Mouse (Mus musculus): ENCODE measurements around the gene Elavl1. TPM values are rescaled to one million over a fixed set of nuclear protein-coding genes. Genes with fewer than 3 reads are reported as not detected.

The Elavl1 gene
- polyA plus RNA-seq, 1 experiment from 2014 or later: 354 TPM

DNA sequence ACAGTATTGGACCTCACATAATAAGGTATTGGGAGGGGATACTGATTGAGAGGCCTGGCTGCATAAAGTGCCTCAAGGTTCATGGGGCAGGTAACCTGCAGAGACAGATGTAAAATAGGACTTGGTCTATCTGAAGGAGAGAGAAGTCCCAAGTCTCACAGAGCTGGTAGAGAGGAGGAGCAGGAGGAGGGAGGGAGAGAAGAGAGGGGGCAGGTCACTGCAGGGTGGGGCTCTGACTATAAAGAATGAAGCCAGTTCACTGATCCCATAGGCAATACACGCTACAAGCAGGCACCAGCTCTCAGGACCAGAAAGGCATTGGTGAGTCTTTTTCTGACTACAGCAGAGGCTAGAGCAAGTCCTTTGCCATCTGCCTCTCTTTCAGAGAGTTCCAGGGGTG is 24.1 kb upstream of the Elavl1 start:
- Histone ChIP-seq H3K4me3 (no peak overlapping the region), H3K9me3 (no peaks in the 10 kb centered on the region), H3K36me3 (replicated peaks) (no peaks in the 10 kb centered on the region), H3K4me1 (peaks cover 3% of the 10 kb centered on the region; the same call in 1 of the 2 replicates), H3K27ac (no peak overlapping the region), H3K27me3 (ENCODE audit: poor library complexity, severe bottlenecking) (no peaks in the 10 kb centered on the region)
- no peak for DNase-seq (ENCODE audit: extremely low spot score, low spot score)
- 65% methylated on average over 1 of the region's 1 CpGs for WGBS

DNA sequence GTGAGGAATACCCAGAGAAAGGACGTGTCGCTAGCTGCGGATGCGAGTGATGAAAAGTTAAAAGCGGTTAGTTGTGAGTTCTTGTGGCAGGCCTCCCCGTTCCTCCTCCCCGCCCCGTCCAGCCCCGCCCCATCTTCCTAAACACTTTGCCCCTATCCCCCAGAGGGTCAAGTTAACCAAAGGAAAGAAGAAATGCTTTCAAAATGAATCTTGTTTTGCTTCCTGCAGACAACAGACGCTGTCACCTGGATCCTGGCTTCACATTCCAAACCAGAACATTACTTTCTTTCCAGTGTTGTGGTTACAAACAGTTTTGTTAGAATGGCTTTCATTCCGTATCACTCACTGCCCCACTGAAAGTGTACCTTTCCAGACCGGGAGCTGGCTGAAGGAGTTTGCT is 23.1 kb upstream of the Elavl1 start:
- Histone ChIP-seq H3K36me3 (replicated peaks) (no peaks in the 10 kb centered on the region), H3K9me3 (no peaks in the 10 kb centered on the region), H3K4me3 (no peak overlapping the region), H3K27me3 (ENCODE audit: poor library complexity, severe bottlenecking) (no peaks in the 10 kb centered on the region), H3K27ac (no peak overlapping the region), H3K4me1 (peaks cover 3% of the 10 kb centered on the region; the same call in 1 of the 2 replicates)
- 43% methylated on average over 12 of the region's 12 CpGs for WGBS
- no peak for DNase-seq (ENCODE audit: extremely low spot score, low spot score)

DNA sequence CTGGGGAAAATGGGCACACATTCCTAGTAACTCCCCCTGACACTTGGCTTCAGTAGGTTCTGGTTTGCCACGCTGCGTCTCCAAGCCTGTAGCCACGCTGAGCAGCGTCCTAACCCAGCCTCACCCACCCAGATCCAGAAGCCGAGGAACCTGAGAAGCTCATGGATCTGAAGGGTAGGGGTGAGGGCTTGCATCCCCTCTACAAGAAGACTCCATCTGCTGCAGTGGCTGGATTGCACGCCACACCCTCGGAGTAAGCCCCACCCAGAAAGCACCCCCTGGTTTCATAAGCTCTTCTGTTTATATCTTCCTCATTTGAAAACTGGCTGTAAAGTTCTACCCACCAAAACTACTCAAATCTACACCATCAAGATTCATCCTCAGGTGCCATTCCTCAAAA is 22.4 kb upstream of the Elavl1 start:
- 66% methylated on average over 7 of the region's 7 CpGs for WGBS

DNA sequence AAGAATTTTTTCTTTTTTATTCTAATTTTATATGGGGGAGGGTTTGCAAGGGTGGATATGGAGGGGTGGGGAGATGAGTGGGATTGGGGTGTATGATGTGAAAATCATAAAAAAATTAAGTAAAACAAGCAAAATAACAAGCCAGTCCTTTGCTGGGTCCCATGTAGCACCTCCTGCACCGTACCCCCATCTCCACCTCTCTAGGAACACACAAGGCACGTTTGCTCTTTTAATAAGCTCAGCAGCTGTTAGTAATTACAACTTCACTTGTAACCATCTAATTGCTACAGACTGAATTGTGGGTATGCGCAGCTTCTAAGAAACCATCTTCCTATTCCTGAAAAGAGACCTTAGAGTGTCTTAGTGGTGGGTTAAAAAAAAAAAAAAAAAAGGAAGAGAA is 15.0 kb upstream of the Elavl1 start:
- Histone ChIP-seq H3K36me3 (replicated peaks) (peaks cover 49% of the 10 kb centered on the region), H3K27me3 (ENCODE audit: poor library complexity, severe bottlenecking) (no peaks in the 10 kb centered on the region), H3K27ac (no peak overlapping the region), H3K4me3 (no peak overlapping the region), H3K4me1 (no peaks in the 10 kb centered on the region), H3K9me3 (no peaks in the 10 kb centered on the region)
- DNase-seq (ENCODE audit: extremely low spot score, low spot score): no peak
- 85% methylated on average over 3 of the region's 3 CpGs for WGBS

More for the DNA sequence above, 22.4 kb upstream of the Elavl1 start:
- no peak overlapping the region for H3K4me3 ChIP-seq
- no peaks in the 10 kb centered on the region for H3K36me3 ChIP-seq (replicated peaks)
- H3K4me1 ChIP-seq: peaks cover 3% of the 10 kb centered on the region; the same call in 1 of the 2 replicates
- H3K27ac ChIP-seq: no peak overlapping the region
- no peak for DNase-seq (ENCODE audit: extremely low spot score, low spot score)
- no peaks in the 10 kb centered on the region for H3K27me3 ChIP-seq (ENCODE audit: poor library complexity, severe bottlenecking)
- no peaks in the 10 kb centered on the region for H3K9me3 ChIP-seq

DNA sequence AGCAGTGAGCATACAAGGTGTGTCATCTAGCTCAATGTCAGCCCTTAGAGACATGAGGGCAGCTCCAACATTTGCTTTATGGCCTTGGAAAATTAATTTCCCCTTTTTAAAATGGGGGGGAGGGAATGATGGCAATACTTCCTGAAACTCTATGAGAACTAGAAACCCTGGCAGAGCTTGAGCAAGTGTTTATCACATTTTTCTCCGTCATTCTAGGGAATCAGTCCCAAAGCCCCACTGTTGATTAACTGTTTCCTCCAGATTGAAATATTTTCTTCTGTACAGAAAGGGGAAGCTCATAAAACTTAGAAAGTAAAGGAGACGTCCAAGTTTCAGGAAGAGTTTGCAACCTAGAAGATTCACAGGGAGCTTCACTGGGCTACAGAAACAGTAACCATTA is 10.5 kb upstream of the Elavl1 start:
- no peaks in the 10 kb centered on the region for H3K4me1 ChIP-seq
- no peak for DNase-seq (ENCODE audit: extremely low spot score, low spot score)
- no peaks in the 10 kb centered on the region for H3K9me3 ChIP-seq
- H3K27ac ChIP-seq: no peak overlapping the region
- no peak overlapping the region for H3K4me3 ChIP-seq
- H3K27me3 ChIP-seq (ENCODE audit: poor library complexity, severe bottlenecking): no peaks in the 10 kb centered on the region
- 92% methylated on average over 2 of the region's 2 CpGs for WGBS
- H3K36me3 ChIP-seq (replicated peaks): peaks cover 90% of the 10 kb centered on the region

DNA sequence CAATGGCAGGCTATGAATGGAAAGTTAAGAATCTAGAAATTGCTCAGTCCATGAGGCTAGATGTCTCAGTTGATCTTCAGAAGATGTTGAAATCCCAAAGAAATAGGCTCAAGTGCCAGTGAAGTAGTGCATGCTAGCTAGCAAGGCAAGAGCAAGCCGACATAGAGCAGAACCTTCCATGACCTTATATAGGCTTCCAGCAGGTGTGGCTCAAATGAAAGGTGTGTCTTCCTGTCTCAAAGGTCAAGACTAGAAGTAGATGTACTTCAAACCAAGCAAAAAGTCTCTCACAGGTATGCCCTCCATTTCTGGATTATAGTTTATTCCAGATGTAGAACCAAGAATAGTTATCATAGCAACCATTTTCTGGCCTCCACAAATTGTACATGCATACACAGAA is 8.8 kb upstream of the Elavl1 start:
- H3K36me3 ChIP-seq (replicated peaks): peaks cover 98% of the 10 kb centered on the region
- WGBS: 93% methylated on average over 1 of the region's 1 CpGs
- H3K9me3 ChIP-seq: no peaks in the 10 kb centered on the region
- no peak overlapping the region for H3K27ac ChIP-seq
- no peak overlapping the region for H3K4me3 ChIP-seq
- DNase-seq (ENCODE audit: extremely low spot score, low spot score): no peak
- no peaks in the 10 kb centered on the region for H3K4me1 ChIP-seq
- no peaks in the 10 kb centered on the region for H3K27me3 ChIP-seq (ENCODE audit: poor library complexity, severe bottlenecking)

DNA sequence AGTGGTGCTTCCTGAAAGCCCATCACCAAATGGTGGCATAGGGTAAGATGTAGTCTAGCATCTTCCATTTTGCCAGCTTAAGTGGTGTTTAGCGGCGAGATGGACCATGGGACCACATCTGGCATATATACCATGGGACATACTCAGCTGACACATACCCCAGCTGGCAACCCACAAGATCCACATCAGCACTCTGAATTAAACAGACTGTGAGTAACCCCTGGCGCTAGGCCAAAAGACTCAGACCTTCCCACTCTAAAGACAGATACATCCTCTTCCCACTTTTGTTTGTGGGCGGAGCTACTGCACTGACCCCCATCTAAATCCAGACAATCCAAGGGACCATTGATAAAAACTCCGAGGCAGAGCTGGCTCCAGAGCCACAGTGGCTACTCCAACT is 3.8 kb upstream of the Elavl1 start:
- H3K36me3 ChIP-seq (replicated peaks): peaks cover 76% of the 10 kb centered on the region

DNA sequence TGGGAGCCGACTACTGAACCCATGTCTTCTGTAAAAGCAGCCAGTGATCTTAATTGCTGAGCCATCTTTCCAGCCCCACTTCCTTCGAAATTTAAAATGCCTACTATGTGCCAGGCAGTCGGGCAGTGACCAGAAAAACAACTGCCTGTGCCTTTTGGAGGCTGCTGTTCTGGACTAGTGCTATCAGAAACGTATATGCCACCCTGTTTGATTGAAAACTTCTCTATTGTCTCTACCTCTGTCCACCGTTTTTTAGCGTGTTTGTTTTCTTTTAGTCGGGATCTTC is 481 bp upstream of the Elavl1 start:
- 56% methylated on average over 7 of the region's 7 CpGs for WGBS
- Histone ChIP-seq H3K36me3 (replicated peaks) (peaks cover 69% of the 10 kb centered on the region), H3K4me3 (peak overlapping the region; percentile 97), H3K4me1 (peaks cover 34% of the 10 kb centered on the region), H3K27ac (peak overlapping the region; percentile 99), H3K9me3 (no peaks in the 10 kb centered on the region), H3K27me3 (ENCODE audit: poor library complexity, severe bottlenecking) (no peaks in the 10 kb centered on the region)
- DNase-seq (ENCODE audit: extremely low spot score, low spot score): no peak

More for the DNA sequence above, 3.8 kb upstream of the Elavl1 start:
- Histone ChIP-seq H3K27me3 (ENCODE audit: poor library complexity, severe bottlenecking) (no peaks in the 10 kb centered on the region), H3K4me1 (peaks cover 13% of the 10 kb centered on the region), H3K4me3 (no peak overlapping the region), H3K27ac (no peak overlapping the region), H3K9me3 (no peaks in the 10 kb centered on the region)
- 92% methylated on average over 5 of the region's 5 CpGs for WGBS
- DNase-seq (ENCODE audit: extremely low spot score, low spot score): no peak

DNA sequence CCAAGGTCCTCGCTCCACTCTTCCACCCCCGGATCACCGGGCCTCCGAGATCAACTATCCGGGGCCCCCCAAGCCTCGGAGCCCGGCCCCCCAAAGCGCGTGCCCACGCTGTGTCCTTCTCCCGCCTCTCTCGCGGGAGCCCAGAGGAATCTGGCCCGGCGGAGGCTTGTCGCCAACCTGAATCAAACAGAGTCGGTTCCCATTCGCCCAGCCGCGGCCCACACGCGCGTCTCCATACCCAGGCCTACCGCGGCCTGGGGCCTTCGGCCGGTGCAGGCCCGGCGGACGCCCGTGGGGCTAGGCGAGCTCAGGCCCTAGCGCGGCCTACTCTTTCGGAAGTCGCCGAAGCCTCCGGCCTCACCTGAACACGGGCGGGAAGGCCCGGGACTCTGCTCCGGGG is 688 bp downstream of the Elavl1 start:
- H3K27me3 ChIP-seq (ENCODE audit: poor library complexity, severe bottlenecking): no peaks in the 10 kb centered on the region
- H3K36me3 ChIP-seq (replicated peaks): peaks cover 69% of the 10 kb centered on the region
- H3K4me3 ChIP-seq: peak overlapping the region; percentile 97
- peak overlapping the region; percentile 99 for H3K27ac ChIP-seq
- peaks cover 39% of the 10 kb centered on the region for H3K4me1 ChIP-seq
- no peak for DNase-seq (ENCODE audit: extremely low spot score, low spot score)
- H3K9me3 ChIP-seq: no peaks in the 10 kb centered on the region
- under 1% methylated on average over 42 of the region's 42 CpGs for WGBS

DNA sequence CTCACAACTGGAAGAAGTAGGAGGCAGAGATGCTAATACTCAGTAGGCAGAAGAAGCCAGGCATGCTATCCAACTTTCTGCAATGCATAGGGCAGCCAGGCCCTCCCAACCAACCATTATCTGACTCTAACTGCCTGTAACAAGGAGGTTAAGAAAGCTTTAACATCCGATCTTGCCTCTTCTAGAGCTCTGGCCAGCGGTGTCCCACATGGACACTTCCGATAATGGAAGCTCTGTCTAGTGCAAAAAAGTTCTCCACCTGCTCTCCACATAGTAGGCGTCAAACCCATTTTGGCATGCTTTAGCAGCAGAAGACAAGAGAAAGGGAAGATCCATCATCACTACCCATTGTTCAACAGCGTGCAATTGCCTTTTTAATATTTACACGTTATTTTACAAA is 1.3 kb downstream of the Elavl1 start:
- no peak for DNase-seq (ENCODE audit: extremely low spot score, low spot score)
- Histone ChIP-seq H3K36me3 (replicated peaks) (peaks cover 69% of the 10 kb centered on the region), H3K27me3 (ENCODE audit: poor library complexity, severe bottlenecking) (no peaks in the 10 kb centered on the region), H3K9me3 (no peaks in the 10 kb centered on the region), H3K4me3 (peak overlapping the region; percentile 97), H3K4me1 (peaks cover 39% of the 10 kb centered on the region), H3K27ac (peak overlapping the region; percentile 99)
- 13% methylated on average over 6 of the region's 6 CpGs for WGBS

DNA sequence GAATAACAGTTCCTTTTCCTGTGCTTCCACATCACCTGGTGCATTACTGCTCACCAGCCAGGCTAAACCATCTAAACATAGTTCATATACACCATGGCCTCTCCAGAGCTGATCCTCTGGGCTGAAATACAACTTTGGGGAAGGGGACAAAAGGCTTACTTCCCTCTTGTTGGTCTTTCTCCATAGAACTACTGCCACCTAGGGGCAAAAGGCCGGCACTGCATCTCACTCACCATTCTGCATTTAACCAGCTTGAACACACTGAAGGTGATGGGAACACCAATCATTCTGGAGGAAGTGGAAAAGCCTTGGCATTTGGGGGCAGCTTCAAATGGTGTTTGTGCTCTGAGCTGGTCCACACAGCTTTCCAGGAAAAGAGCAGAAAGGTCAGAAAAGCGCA is 2.7 kb downstream of the Elavl1 start:
- Histone ChIP-seq H3K27me3 (ENCODE audit: poor library complexity, severe bottlenecking) (no peaks in the 10 kb centered on the region), H3K36me3 (replicated peaks) (peaks cover 67% of the 10 kb centered on the region), H3K27ac (no peak overlapping the region), H3K9me3 (no peaks in the 10 kb centered on the region), H3K4me3 (peak overlapping the region; percentile 97), H3K4me1 (peaks cover 39% of the 10 kb centered on the region)
- WGBS: 34% methylated on average over 2 of the region's 2 CpGs
- DNase-seq (ENCODE audit: extremely low spot score, low spot score): peak; percentile 85

DNA sequence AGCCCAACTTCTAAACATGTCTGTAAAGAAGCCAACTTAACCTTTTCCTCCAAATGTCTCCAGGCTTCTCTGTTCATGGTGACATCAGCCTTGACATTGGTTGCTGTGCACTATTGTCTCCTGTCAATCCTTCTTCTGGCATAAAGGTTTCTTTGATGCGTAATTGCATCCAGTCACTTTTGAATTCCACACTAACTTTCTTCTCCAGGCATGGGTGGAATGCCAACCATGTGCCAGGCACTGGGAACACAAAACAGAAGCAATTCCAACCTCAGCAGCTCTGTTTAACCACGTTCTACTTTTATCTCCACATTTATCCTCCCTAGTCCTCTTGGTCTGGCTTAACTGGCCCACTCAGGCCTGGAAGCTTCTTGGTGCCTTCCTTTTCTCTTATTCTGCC is 4.2 kb downstream of the Elavl1 start:
- Histone ChIP-seq H3K9me3 (no peaks in the 10 kb centered on the region), H3K36me3 (replicated peaks) (peaks cover 67% of the 10 kb centered on the region), H3K4me1 (peaks cover 33% of the 10 kb centered on the region), H3K4me3 (no peak overlapping the region), H3K27ac (no peak overlapping the region), H3K27me3 (ENCODE audit: poor library complexity, severe bottlenecking) (no peaks in the 10 kb centered on the region)
- no peak for DNase-seq (ENCODE audit: extremely low spot score, low spot score)
- 87% methylated on average over 2 of the region's 2 CpGs for WGBS

DNA sequence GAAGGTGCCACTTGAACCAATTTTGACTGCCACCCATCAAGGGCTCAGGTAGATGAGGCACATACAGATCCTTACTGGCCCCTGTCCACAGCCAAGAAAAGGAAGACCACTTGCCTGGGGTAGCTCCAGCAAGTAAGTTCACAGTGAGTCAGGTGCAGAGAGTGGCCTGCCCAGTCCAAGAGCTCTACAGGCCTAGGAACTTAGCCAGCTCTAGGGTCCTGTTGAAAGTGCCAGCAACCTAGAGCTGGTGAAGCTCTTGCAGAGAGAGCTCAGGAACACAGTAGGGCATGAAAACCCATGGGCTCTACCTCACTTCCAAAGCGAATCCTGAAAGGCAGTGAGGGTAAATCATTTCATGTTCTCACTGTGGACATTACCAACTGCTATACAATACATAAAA is 4.8 kb downstream of the Elavl1 start:
- Histone ChIP-seq H3K27me3 (ENCODE audit: poor library complexity, severe bottlenecking) (no peaks in the 10 kb centered on the region), H3K4me1 (peaks cover 27% of the 10 kb centered on the region), H3K9me3 (no peaks in the 10 kb centered on the region), H3K27ac (no peak overlapping the region), H3K4me3 (no peak overlapping the region), H3K36me3 (replicated peaks) (peaks cover 71% of the 10 kb centered on the region)
- WGBS: 86% methylated on average over 1 of the region's 1 CpGs
- DNase-seq (ENCODE audit: extremely low spot score, low spot score): no peak

DNA sequence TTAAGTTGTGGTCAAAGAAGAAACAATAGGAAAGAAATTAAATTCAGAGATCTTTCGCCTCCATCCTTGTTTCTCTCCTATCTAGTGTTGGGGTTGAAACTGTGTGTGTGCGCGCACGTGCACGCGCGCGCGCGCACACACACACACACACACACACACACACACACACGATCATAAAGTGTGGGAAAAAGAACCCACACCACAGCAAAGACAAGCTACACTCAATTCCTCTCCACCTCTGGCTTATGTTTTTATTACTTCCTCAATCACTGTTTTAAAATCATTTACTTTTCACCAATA is 5.7 kb downstream of the Elavl1 start:
- WGBS: 97% methylated on average over 11 of the region's 11 CpGs
- Histone ChIP-seq H3K4me1 (peaks cover 27% of the 10 kb centered on the region), H3K27ac (no peak overlapping the region), H3K27me3 (ENCODE audit: poor library complexity, severe bottlenecking) (no peaks in the 10 kb centered on the region), H3K4me3 (no peak overlapping the region), H3K9me3 (no peaks in the 10 kb centered on the region), H3K36me3 (replicated peaks) (peaks cover 71% of the 10 kb centered on the region)
- no peak for DNase-seq (ENCODE audit: extremely low spot score, low spot score)
